Mouse (Mus musculus): ENCODE results near the gene Lrp6.

DNA sequence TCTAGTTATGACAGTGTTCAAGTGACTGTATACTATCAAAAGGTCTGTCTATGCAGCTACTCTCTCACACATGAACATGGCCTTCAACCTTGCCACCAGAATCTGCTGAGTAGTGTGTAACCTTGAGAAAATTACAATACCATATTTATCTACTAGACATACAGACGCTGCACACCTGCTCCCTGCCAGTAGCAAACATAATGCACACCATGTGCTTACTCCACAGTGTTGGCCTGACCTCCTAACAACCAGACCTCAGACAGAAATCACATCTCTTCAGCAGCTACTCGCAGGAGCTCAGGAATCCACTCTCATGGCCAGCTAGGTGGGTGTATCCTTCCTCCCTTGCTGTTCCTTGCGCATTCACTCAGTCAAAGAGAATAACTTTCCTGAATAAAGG lies 21.9 kb downstream of the Lrp6 start:
- TF ChIP-seq POLR2A (IDR thresholded peaks at IDR 0.05; ENCODE audit: control insufficient read depth, low read depth, low read length), result no peak
- TF ChIP-seq CTCF (IDR thresholded peaks at IDR 0.05; ENCODE audit: control insufficient read depth, insufficient read depth, insufficient replicate concordance, low read depth, low read length), result no peak
